Mouse (Mus musculus): ENCODE results near the gene Olfr1029. TPM values are rescaled to one million over a fixed set of nuclear protein-coding genes. Genes with fewer than 3 reads are reported as not detected.
"Not testable (repeated sequence)": the region's sequence is repeated elsewhere in the genome, so short reads cannot be mapped to it uniquely, and the experiment has no call there.

Gene Olfr1029
- total RNA-seq (2021) = not detected

- no peak for DNase-seq (ENCODE audit: extremely low spot score in 1 of 2, low spot score in 1 of 2)
Measured at GRCm38 (mm10) chr2:85973595-85973994, at the start of gene Olfr1029. Olfr1029 (plus strand) TSS chr2:85973895.

- DNase-seq (ENCODE audit: extremely low spot score in 1 of 2, low spot score in 1 of 2) = no peak
Measured at GRCm38 (mm10) chr2:85950137-85950536, 23.6 kb upstream of the Olfr1029 start, which contains the start of gene Olfr1028. Olfr1028 (plus strand) TSS chr2:85950437.

GRCm38 (mm10) chr2:85978976-85979375, 5.3 kb downstream of the Olfr1029 start, which contains the start of gene Olfr1030:
Olfr1030 (plus strand) TSS chr2:85979276.
- no peak for DNase-seq (ENCODE audit: extremely low spot score in 1 of 2, low spot score in 1 of 2)

GRCm38 (mm10) chr2:85990004-85990403, 16.3 kb downstream of the Olfr1029 start, which contains the start of gene Olfr1031:
Olfr1031 (plus strand) TSS chr2:85990304.
- DNase-seq (ENCODE audit: extremely low spot score in 1 of 2, low spot score in 1 of 2) = no peak

GRCm38 (mm10) chr2:86005240-86005639, 31.5 kb downstream of the Olfr1029 start, which contains the start of gene Olfr1032:
Olfr1032 (plus strand) TSS chr2:86005540.
- no peak for DNase-seq (ENCODE audit: extremely low spot score in 1 of 2, low spot score in 1 of 2)

GRCm38 (mm10) chr2:86020406-86020805, 46.7 kb downstream of the Olfr1029 start, which contains the start of gene Olfr1033:
Olfr1033 (plus strand) TSS chr2:86020633.
- DNase-seq (ENCODE audit: extremely low spot score in 1 of 2, low spot score in 1 of 2) = not testable (repeated sequence)

GRCm38 (mm10) chr2:86021518-86021917, 47.8 kb downstream of the Olfr1029 start:
- DNase-seq (ENCODE audit: extremely low spot score in 1 of 2, low spot score in 1 of 2) = not testable (repeated sequence)

Other genes starting within 250 kb of the Olfr1029 start
- not detected for gene Olfr1012, start 211.1 kb upstream of the Olfr1029 start, total RNA-seq (2021)
- not detected for gene Olfr1013, start 206.8 kb upstream of the Olfr1029 start, total RNA-seq (2021)
- gene Olfr1014, start 201.2 kb upstream of the Olfr1029 start, total RNA-seq (2021) = not detected
- gene Olfr1015, start 191.9 kb upstream of the Olfr1029 start, total RNA-seq (2021) = not detected
- not detected for gene Olfr1016, start 171.4 kb upstream of the Olfr1029 start, total RNA-seq (2021)
- not detected for gene Olfr1018, start 155.4 kb upstream of the Olfr1029 start, total RNA-seq (2021)
- gene Olfr1019, start 128.4 kb upstream of the Olfr1029 start, total RNA-seq (2021) = not detected
- gene Olfr1020, start 126.9 kb upstream of the Olfr1029 start, total RNA-seq (2021) = not detected
- not detected for gene Olfr1022, start 105.3 kb upstream of the Olfr1029 start, total RNA-seq (2021)
- not detected for gene Olfr1023, start 88.3 kb upstream of the Olfr1029 start, total RNA-seq (2021)
- not detected for gene Olfr1024, start 68.8 kb upstream of the Olfr1029 start, total RNA-seq (2021)
- gene Olfr1025-ps1, start 58.7 kb upstream of the Olfr1029 start, total RNA-seq (2021) = not detected
- gene Olfr1026, start 52.3 kb upstream of the Olfr1029 start, total RNA-seq (2021) = not detected
- not detected for gene Olfr1028, start 23.5 kb upstream of the Olfr1029 start, total RNA-seq (2021)
- gene Olfr1030, start 5.4 kb downstream of the Olfr1029 start, total RNA-seq (2021) = not detected
- gene Olfr1031, start 16.4 kb downstream of the Olfr1029 start, total RNA-seq (2021) = not detected
- gene Olfr1032, start 31.6 kb downstream of the Olfr1029 start, total RNA-seq (2021) = not detected
- gene Olfr1033, start 46.7 kb downstream of the Olfr1029 start, total RNA-seq (2021) = not detected
- gene Olfr1034, start 72.0 kb downstream of the Olfr1029 start, total RNA-seq (2021) = not detected
- gene Olfr1036, start 100.1 kb downstream of the Olfr1029 start, total RNA-seq (2021) = not detected
- gene Olfr1037, start 113.5 kb downstream of the Olfr1029 start, total RNA-seq (2021) = not detected
- gene Olfr1039, start 162.0 kb downstream of the Olfr1029 start, total RNA-seq (2021) = not detected
- gene Olfr1040, start 172.8 kb downstream of the Olfr1029 start, total RNA-seq (2021) = not detected
- gene Olfr1042, start 187.9 kb downstream of the Olfr1029 start, total RNA-seq (2021) = not detected
- gene Olfr1043, start 193.6 kb downstream of the Olfr1029 start, total RNA-seq (2021) = not detected
- gene Olfr1044, start 203.9 kb downstream of the Olfr1029 start, total RNA-seq (2021) = not detected
- gene Olfr52, start 211.8 kb downstream of the Olfr1029 start, total RNA-seq (2021) = not detected
- not detected for gene Olfr1045, start 229.1 kb downstream of the Olfr1029 start, total RNA-seq (2021)
- not detected for gene Olfr1046, start 245.4 kb downstream of the Olfr1029 start, total RNA-seq (2021)

Data from layer of hippocampus, postnatal 25 days (tissue).